Mouse (Mus musculus) right cerebral cortex, postnatal 25 days (tissue): ENCODE data around the gene Trak1.

Experiments
- DNase-seq: peaks from one replicate; pipeline ENCODE4 v3.0.0; 2022

Trak1 gene

DNA sequence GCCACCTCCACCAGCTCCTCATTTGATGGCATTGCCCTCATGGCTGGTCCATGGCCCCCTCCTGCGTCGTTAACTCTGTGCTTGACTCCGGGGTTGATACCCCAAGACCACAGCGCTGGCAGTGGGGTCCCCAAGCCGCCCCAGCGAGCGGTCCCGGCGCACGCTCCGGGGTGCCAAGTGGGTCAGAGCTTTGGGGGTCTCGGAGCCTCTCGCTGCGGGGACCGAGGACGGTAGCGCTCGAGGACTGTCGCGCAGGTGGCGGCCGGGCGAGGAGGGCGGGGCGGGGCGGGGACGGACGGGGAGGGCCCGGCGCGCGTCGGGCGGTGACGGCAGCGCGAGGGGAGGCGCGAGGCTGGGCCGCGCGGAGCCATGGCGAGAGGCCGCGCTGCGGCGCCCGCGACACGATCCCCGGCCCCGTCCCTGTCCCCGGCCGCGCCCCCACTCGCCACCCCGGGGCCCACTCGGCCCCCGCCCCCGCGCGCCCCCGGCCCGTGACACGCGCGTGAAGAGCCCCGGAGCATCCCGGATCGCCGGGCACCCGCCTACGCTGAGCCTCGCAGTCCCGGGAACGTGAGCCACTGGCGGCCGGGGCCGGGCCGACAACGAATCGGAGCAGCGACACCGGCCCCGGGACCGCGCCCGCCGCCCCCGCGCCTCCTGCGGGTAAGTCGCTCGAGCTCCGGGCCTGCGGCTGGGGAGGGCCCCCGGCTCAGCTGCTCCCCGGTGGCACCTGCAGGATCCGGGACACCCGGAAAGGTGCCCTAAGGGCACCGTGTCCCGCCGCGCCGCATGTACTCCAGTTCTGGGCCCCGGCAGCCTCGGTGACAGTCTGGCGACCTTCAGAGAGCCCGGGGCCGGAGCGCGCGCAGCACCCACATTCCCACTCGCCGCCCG is at the start of gene Trak1:
Gene Trak1 (plus strand): TSS at position 332 of the 894 bp plus-strand sequence.
- peak; percentile 74 for DNase-seq

DNA sequence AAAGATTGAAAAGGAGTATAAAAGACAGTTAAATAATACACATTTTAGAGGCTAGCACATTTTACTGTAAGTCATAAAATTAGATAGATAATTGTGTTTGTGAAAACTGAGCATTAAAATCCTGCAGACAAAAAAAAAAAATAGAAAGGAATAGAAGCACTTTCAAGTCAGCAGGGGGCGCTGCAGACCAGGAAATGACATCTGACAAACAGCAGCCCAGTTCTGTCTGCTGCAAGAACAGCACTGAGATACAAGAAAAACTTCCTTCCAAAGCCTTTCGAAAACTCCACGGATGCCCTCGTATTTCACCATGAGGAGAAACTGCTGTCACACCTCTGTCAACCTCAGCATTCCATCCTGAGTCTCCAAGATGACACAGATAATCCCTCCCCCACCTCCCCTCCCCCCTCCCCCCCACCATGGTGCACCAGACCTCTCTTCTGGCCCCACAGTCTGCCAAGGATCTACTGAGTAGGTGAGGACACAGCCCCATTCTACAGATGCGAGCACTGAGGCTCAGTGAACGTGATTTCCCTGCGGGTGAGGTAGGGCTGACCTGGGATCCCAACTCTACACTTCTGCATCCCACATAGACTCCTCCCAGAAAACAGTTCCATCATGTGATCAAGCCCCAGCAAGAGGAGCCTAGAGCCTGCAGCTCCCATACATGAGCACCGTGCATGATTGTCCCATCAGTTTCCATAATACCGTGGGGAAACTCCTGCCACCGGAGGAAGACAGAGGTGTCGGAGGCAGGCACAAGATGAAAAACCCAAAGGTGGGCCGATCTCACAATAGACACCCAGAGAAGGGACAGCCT is 49.1 kb upstream of the Trak1 start:
- DNase-seq = peak; percentile 60

DNA sequence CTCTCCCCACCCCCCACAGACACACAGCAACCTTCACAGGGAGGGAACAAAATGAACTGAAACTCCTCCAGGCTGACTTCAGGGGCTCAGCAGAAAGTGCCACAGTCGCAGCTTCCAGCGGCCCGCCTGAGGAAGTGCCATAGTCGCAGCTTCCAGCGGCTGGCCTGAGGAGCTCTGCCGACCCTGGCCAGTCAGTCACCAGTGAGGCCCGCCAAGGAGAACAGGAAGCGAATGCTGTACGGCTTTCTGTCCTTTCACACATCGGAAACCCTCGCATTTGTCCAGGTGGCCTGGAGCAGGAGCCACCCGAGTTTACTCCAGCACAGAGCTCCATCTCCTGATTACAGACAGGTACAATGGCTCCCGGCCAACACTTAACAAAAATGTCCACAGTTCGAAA is 47.5 kb upstream of the Trak1 start:
- DNase-seq = peak; percentile 17

DNA sequence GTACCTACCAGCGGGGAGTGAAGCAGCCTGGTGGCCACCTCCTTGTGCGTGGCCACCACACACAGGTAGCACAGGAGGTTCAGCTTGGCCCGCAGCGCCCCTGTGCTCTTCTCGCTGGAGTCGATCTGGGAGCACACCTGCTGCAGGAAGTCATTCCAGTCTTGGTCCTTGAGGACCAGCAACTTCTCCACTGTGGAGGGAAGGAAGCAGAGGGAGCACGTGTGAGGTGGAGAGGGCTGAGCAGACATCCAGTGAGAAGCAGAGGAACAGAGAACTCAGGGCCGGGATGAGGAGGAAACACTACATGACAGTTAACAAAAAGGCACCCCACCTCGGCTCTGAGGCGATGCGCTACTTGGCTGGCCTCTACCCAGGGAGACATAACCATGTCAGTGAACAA is 46.4 kb upstream of the Trak1 start:
- DNase-seq = no peak

DNA sequence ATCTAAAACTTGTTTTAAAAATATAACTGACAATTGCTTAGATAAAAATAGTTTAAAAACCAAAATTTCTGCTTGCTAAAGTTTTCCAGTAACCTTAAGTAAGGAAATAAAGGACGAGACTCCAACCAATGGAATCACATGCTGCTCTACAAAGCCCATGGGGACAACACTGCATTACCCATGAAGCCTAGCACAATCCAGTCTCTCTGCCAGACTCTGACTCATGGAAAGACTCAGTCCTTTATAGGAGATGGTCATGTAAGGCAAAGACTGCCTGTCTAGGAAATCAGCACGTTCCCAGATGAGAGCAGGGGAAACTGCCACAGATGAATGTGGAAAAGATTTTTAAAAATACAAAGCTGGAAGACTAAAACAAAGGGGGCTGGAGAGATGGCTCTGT is 43.3 kb upstream of the Trak1 start:
- DNase-seq = no peak

GRCm38 (mm10) chr9:121254761-121255160 is 42.5 kb upstream of the Trak1 start:
- no peak for DNase-seq

- no peak for DNase-seq
These were observed 40.2 kb upstream of the Trak1 start for GRCm38 (mm10) chr9:121257106-121257505.

GRCm38 (mm10) chr9:121265307-121265706 is 32.0 kb upstream of the Trak1 start:
- DNase-seq = no peak

- no peak for DNase-seq
These were observed 26.2 kb upstream of the Trak1 start for GRCm38 (mm10) chr9:121271149-121271548.

- no peak for DNase-seq
These were observed 25.7 kb upstream of the Trak1 start for GRCm38 (mm10) chr9:121271561-121271960.

GRCm38 (mm10) chr9:121276745-121277117 is 20.6 kb upstream of the Trak1 start:
- DNase-seq = no peak

- peak; percentile 95 for DNase-seq
These were observed 19.9 kb upstream of the Trak1 start, which contains the start of gene Ulk4 for GRCm38 (mm10) chr9:121277118-121278060. TSS of gene Ulk4 (minus strand) at chr9:121277197.

DNA sequence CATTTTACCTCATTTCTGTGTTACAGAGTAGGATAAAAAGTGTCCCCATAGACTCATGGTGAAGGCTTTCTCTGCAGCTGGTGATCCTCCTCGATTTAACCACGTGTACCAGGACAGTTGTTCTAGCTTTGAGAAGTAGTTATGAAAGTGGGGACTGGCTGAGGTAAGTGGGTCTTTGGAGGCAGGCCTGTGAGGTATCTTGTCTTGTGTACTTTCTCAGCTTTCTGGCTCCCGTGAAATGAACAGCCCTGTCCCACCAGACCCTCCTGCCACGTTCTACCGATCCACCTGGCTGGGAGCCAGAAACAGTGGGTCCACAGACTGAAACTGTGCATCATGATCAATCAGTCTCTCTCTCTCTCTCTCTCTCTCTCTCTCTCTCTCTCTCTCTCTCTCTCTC is 18.1 kb upstream of the Trak1 start:
- DNase-seq = no peak

DNA sequence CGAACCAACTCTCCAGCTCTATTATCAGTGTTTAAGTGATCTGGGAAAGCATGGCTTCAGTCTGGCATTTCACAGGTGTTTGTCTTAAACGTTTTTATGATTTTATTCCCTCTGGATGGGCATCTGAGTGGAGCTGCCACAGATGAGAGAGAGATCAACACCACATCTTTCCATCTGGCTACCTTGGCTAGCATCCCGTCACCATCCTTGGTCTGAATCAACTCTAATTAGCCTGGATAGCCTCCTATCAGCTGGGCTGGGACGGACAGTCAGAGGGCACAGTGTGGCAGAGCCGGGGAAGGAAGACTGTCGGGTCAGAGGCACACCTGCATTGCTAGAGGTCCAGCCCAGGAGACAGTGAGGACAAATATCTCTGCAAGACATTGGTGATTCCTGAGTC is 15.4 kb upstream of the Trak1 start:
- DNase-seq = no peak

GRCm38 (mm10) chr9:121283620-121284185 is 13.6 kb upstream of the Trak1 start:
- no peak for DNase-seq

DNA sequence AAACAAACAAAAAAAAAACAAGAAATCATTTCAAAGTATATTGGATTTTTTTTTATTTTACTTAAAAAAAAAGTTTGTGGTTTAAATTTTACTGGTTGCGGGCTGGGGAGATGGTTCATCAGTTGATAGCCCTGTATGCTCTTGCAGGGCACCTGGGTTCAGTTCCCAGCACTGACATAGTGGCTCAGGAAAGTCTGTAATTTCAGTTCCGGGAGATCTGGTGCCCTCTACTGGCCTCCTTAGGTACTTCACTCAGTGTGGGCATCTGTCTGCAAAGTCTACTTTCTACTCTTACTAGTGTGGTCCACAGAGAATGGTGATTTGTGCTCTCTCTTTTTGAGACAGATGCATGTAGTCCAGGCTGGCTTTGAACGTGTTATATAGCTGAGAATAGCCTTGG is 12.9 kb upstream of the Trak1 start:
- no peak for DNase-seq

- DNase-seq = peak; percentile 52
These were observed 11.7 kb upstream of the Trak1 start for GRCm38 (mm10) chr9:121285341-121286324.

GRCm38 (mm10) chr9:121286325-121286901 is 10.9 kb upstream of the Trak1 start:
- no peak for DNase-seq

- no peak for DNase-seq
These were observed 6.0 kb upstream of the Trak1 start for GRCm38 (mm10) chr9:121291275-121291674.

DNA sequence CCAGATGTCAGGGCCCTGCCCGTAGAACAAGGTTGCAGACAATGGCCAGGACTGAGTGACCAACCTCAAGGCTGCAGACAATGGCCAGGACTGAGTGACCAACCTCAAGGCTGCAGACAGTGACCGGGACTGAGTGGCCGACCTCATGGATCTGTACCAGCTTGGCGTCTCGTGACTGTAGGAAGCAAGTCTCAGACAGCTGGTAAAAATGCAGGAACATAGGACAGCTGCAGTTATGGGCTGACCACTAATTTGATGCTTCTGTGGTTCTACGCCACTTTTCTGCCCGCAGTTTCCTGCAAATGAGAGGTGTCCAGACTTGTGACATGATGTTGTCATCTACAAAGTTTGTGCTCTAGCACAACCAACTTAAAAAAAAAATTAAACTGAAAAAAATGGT is 4.1 kb upstream of the Trak1 start:
- no peak for DNase-seq

GRCm38 (mm10) chr9:121295221-121295620 is 2.1 kb upstream of the Trak1 start:
- DNase-seq = no peak
